Comparison of ENCODE assay signal across 8 mouse cellular contexts in genomic region chr4:128858226-128858625, GRCm38 (mm10). TPM values are rescaled to one million over a fixed set of nuclear protein-coding genes. Genes with fewer than 3 reads are reported as not detected.
DNase-seq lines count a peak whose midpoint lies in the region; ATAC-seq lines count a peak whose summit lies in the region.
"Not testable (repeated sequence)": the region's sequence is repeated elsewhere in the genome, so short reads cannot be mapped to it uniquely, and the experiment has no call there.

No protein-coding gene starts in this region.

- not testable (repeated sequence) for H3K4me3 ChIP-seq in neural tube, embryonic 11.5 days (ENCODE audit: low read depth, low read length)

- not testable (repeated sequence) for H3K36me3 ChIP-seq in neural tube, embryonic 11.5 days (ENCODE audit: control insufficient read depth, insufficient read depth, low read length)

- not testable (repeated sequence) for H3K27me3 ChIP-seq in neural tube, embryonic 11.5 days (ENCODE audit: control insufficient read depth, insufficient read depth, low read length)

- not testable (repeated sequence) for H3K27ac ChIP-seq in neural tube, embryonic 11.5 days (ENCODE audit: low read depth, low read length)

- not testable (repeated sequence) for H3K4me2 ChIP-seq in neural tube, embryonic 11.5 days (ENCODE audit: low read depth)

- DNase-seq in B cell, adult 2 months = peak; percentile 77 to 82
- peak; percentile 88 for DNase-seq in adrenal gland, postnatal 10 days
- peak; percentile 82 for DNase-seq in embryo, embryonic 10 days (ENCODE audit: low spot score)
- DNase-seq in kidney, postnatal 10 days = peak; percentile 91
- DNase-seq in liver = peak; percentile 86
- DNase-seq in neural tube, embryonic 11.5 days (ENCODE audit: low spot score) = peak; percentile 78
- peak; percentile 46 for DNase-seq in telencephalon, adult 2 months (ENCODE audit: low read depth, low spot score)

- H3K9me3 ChIP-seq in neural tube, embryonic 11.5 days (ENCODE audit: control insufficient read depth, low read length) = not testable (repeated sequence)

- peak; percentile 81 for ATAC-seq in granulocyte monocyte progenitor cell, adult 5-6 weeks (replicated peaks; ENCODE audit: poor library complexity, severe bottlenecking)
- ATAC-seq in neural tube, embryonic 11.5 days (ENCODE audit: insufficient read depth, low FRiP score, low TSS enrichment) = not testable (repeated sequence)

- H3K9ac ChIP-seq in neural tube, embryonic 11.5 days (ENCODE audit: low read length) = not testable (repeated sequence)

- H3K4me1 ChIP-seq in neural tube, embryonic 11.5 days (ENCODE audit: control insufficient read depth, insufficient read depth, low read length) = not testable (repeated sequence)

RNA-seq across cellular contexts. Expression of gene Trim62, which starts 25.2 kb away (rescaled TPM):
- total RNA-seq in adrenal gland, postnatal 10 days (2021) = 10 to 100 TPM; 10.6 to 11.5 TPM
- 0.34 and 2.1 TPM in 2 replicates for total RNA-seq in granulocyte monocyte progenitor cell, adult 5-6 weeks (2014; fragmentation: Nextera tagmentation)
- 0.10 and 0.30 TPM in 2 replicates for total RNA-seq in granulocyte monocyte progenitor cell, adult 5-6 weeks (2017)
- polyA plus RNA-seq in neural tube, embryonic 11.5 days (2014; fragmentation: Nextera tagmentation; extraction: Ambion mirVana) = 20.6 and 21.8 TPM in 2 replicates

RNA-seq across cellular contexts. Expression of gene Zfp362, which starts 52.4 kb away (rescaled TPM):
- total RNA-seq in adrenal gland, postnatal 10 days (2021) = 10 to 100 TPM; 33.7 to 36.5 TPM
- total RNA-seq in granulocyte monocyte progenitor cell, adult 5-6 weeks (2014; fragmentation: Nextera tagmentation) = 32.7 and 40.1 TPM in 2 replicates
- 3.7 and 4.4 TPM in 2 replicates for total RNA-seq in granulocyte monocyte progenitor cell, adult 5-6 weeks (2017)
- 46.6 and 50.1 TPM in 2 replicates for polyA plus RNA-seq in neural tube, embryonic 11.5 days (2014; fragmentation: Nextera tagmentation; extraction: Ambion mirVana)
